Mouse (Mus musculus): ENCODE data around the gene Ifit3b. TPM values are rescaled to one million over a fixed set of nuclear protein-coding genes. Genes with fewer than 3 reads are reported as not detected.
"Not testable (repeated sequence)": the region's sequence is repeated elsewhere in the genome, so short reads cannot be mapped to it uniquely, and the experiment has no call there.

Gene Ifit3b
- polyA plus RNA-seq, 1 experiment from 2014 or later = 0.21 TPM

DNA sequence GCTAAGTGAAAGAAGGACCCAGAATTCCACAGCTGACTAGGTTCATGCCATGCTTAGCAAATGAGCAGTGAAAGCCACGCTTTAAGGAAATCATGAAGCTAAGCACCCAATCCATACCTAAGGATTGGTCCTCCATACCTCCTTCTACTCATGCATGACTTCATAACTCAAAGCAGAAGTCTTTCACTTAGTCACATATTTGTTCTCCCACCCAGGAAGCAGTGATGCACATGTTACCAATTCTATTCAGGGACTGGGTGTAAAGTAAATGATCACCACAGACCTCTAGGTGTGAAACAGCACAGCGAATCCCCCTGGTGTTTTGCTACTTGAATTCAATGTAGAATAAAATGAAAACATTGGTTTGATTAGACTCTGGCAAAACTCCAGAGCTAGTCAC, 25.1 kb upstream of the Ifit3b start:
- not testable (repeated sequence) for H3K9ac ChIP-seq (ENCODE audit: low read length); H3K9me3 ChIP-seq (ENCODE audit: control insufficient read depth, low read length); H3K36me3 ChIP-seq (ENCODE audit: control insufficient read depth, insufficient read depth, low read length); H3K4me1 ChIP-seq (replicated peaks; ENCODE audit: control insufficient read depth, insufficient read depth, low read length); ATAC-seq (replicated peaks; ENCODE audit: low FRiP score); DNase-seq (ENCODE audit: low spot score); H3K27ac ChIP-seq (ENCODE audit: low read depth, low read length); H3K4me2 ChIP-seq (ENCODE audit: low read depth, low read length, severe bottlenecking); H3K4me3 ChIP-seq (ENCODE audit: low read depth, low read length); H3K27me3 ChIP-seq (ENCODE audit: control insufficient read depth, insufficient read depth, low read length)
- WGBS = 81% methylated on average over 2 of the region's 2 CpGs

DNA sequence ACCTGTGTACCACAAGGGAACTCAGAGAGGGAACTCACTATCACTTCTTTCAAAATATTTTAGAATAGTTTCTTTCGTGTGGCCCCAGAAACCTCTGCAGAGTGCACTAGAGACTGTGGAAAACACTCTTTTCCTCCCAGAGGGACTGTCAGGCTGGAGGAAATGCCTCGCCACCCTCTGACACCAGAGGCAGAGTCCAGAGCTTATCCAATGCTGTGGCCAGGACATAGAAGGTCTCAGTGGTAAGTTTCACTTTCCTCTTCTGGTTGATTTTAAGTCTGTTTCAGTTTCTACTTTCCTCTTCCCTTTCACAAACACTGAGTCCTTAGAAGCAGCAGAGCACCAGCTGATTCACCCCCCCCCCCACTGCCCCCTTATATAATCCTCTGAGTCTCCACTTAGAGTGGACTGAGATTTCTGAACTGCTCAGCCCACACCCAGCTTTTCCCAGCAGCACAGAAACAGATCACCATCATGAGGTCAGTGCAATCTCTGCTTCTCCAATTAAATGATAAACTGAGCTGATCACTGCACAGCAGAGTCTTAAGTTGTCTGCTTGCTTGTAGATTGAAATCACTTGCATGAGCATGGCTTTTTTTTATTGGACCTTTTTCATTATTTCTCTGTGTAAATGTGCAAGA, 24.5 kb upstream of the Ifit3b start, which contains the start of gene Ifit3:
Gene Ifit3 (plus strand): TSS at position 406 of the 641 bp plus-strand sequence.
- not testable (repeated sequence) for H3K4me2 ChIP-seq (ENCODE audit: low read depth, low read length, severe bottlenecking); H3K9me3 ChIP-seq (ENCODE audit: control insufficient read depth, low read length); H3K9ac ChIP-seq (ENCODE audit: low read length); DNase-seq (ENCODE audit: low spot score); H3K4me3 ChIP-seq (ENCODE audit: low read depth, low read length); H3K4me1 ChIP-seq (replicated peaks; ENCODE audit: control insufficient read depth, insufficient read depth, low read length); H3K27me3 ChIP-seq (ENCODE audit: control insufficient read depth, insufficient read depth, low read length); H3K36me3 ChIP-seq (ENCODE audit: control insufficient read depth, insufficient read depth, low read length); H3K27ac ChIP-seq (ENCODE audit: low read depth, low read length); ATAC-seq (replicated peaks; ENCODE audit: low FRiP score)
- WGBS = 80% methylated on average over 2 of the region's 2 CpGs

DNA sequence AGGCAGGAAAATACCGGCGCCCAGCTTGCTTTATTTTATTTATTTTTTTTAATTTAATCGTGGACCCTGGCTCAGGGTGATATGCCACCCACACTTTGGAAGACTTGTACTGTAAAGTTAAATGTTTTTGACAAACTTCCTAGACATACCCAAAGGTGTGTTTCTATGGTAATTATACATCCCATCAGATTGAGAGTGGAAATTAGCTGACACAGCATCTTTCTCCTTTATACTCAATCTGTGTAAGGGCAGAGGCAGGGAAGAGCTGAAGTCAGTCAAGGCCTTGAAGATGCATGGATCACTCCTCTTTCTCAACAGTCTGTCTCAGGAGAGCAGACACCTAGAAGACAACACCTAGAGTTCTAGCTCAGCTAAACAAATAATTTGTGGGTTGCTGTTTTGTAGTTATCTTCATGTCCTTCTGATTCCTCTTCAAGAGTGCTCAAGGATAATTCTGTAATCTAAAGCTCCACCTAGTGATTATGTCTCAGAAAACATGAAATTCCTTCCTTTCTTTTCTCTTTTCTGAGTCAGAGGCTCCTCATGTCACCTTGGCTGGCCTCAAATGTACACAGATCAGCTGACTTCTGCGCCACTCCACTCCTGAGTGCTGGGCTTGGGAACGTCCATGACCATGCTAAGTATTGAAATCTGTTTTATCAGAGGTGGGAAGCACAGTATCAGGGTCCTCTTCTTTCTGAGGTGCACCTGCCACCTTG, 21.9 kb upstream of the Ifit3b start:
- not testable (repeated sequence) for H3K27me3 ChIP-seq (ENCODE audit: control insufficient read depth, insufficient read depth, low read length); ATAC-seq (replicated peaks; ENCODE audit: low FRiP score); H3K36me3 ChIP-seq (ENCODE audit: control insufficient read depth, insufficient read depth, low read length); H3K4me2 ChIP-seq (ENCODE audit: low read depth, low read length, severe bottlenecking); H3K4me3 ChIP-seq (ENCODE audit: low read depth, low read length); H3K9me3 ChIP-seq (ENCODE audit: control insufficient read depth, low read length); H3K27ac ChIP-seq (ENCODE audit: low read depth, low read length); H3K4me1 ChIP-seq (replicated peaks; ENCODE audit: control insufficient read depth, insufficient read depth, low read length); H3K9ac ChIP-seq (ENCODE audit: low read length); DNase-seq (ENCODE audit: low spot score)
- WGBS = 82% methylated on average over 5 of the region's 5 CpGs

DNA sequence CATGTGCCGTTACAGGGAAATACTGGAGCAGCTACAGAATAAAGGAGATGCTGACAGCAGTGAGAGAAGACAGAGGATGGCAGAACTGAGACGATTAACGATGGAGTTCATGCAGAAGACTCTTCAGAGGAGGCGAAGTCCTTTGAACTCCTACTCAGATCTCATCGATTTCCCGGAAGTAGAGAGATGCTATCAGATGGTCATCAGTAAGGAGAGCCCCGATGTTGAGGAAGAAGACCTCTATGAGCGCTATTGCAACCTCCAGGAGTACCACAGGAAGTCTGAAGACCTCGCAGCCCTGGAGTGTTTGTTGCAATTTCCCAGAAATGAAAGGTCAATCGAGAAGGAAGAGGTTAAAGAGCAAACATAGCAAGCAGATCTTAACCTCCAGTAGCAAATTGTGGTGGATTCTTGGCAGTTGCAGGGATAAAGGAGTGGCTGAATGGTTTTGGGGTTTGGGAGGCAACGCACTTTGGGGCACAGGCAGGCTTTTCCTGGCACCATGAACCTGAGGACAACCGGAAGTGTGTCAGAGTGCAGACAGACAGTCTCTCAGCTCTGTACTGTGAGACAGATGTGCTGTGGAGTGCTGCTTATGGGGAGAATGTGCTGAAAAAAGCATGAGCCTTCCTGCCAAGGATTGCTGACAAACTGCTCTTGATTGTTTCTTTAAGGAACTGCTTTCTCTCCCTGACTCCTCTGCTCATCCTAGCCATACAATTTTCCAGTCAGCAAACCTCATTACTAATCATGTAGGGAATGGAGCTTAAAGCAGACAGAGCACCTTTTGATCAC, 19.7 kb upstream of the Ifit3b start:
- H3K27ac ChIP-seq (ENCODE audit: low read depth, low read length); H3K27me3 ChIP-seq (ENCODE audit: control insufficient read depth, insufficient read depth, low read length); H3K9ac ChIP-seq (ENCODE audit: low read length); H3K4me3 ChIP-seq (ENCODE audit: low read depth, low read length); ATAC-seq (replicated peaks; ENCODE audit: low FRiP score); H3K4me1 ChIP-seq (replicated peaks; ENCODE audit: control insufficient read depth, insufficient read depth, low read length); H3K9me3 ChIP-seq (ENCODE audit: control insufficient read depth, low read length); DNase-seq (ENCODE audit: low spot score); H3K4me2 ChIP-seq (ENCODE audit: low read depth, low read length, severe bottlenecking); H3K36me3 ChIP-seq (ENCODE audit: control insufficient read depth, insufficient read depth, low read length): not testable (repeated sequence)
- 84% methylated on average over 6 of the region's 12 CpGs for WGBS

DNA sequence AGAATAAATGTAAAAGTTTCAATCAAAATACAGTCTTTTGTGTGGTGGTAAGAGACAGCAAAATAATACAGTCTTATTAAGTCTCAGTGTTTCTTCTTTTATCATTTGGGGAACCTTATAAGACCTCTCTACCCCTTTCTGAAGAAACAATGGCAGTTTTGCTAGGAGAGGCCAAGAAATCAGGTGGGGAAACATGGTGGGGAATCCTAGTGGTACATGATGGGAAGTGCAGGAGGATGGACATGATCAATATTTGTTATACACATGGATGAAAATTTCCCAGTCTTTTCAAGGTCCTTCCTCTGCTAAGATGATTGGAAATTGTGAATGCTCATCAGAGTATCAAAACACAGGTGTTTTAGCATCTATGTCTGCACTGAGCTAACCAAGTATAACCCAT, 18.8 kb upstream of the Ifit3b start:
- H3K4me1 ChIP-seq (replicated peaks; ENCODE audit: control insufficient read depth, insufficient read depth, low read length) = no peaks in the 10 kb centered on the region
- no peak for DNase-seq (ENCODE audit: low spot score)
- H3K9me3 ChIP-seq (ENCODE audit: control insufficient read depth, low read length) = no peaks in the 10 kb centered on the region
- no peak overlapping the region for H3K4me3 ChIP-seq (ENCODE audit: low read depth, low read length)
- H3K27ac ChIP-seq (ENCODE audit: low read depth, low read length) = no peak overlapping the region
- no peak for ATAC-seq (replicated peaks; ENCODE audit: low FRiP score)
- H3K9ac ChIP-seq (ENCODE audit: low read length) = no peak overlapping the region
- no peaks in the 10 kb centered on the region for H3K27me3 ChIP-seq (ENCODE audit: control insufficient read depth, insufficient read depth, low read length)
- H3K4me2 ChIP-seq (ENCODE audit: low read depth, low read length, severe bottlenecking) = no peak overlapping the region
- H3K36me3 ChIP-seq (ENCODE audit: control insufficient read depth, insufficient read depth, low read length) = no peaks in the 10 kb centered on the region

DNA sequence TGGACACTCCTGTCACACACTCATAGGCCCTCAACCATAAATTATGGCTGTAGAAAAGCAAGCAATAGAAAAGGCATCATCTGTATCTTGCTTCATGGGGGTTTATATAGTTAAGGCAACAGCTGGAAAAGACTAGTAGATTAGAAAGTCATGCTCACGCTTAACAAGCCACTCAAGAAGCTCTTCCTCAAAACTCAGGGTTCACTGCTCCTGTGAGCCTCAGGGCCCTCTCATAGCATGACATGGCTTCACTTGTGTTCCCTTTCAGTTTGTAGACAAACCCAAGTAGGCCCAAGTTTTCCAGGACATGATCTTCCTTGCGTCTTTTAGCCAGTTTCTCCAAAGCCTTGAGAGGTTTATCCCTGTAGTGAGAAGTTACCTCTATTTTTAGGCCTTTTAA, 14.3 kb upstream of the Ifit3b start:
- H3K4me2 ChIP-seq (ENCODE audit: low read depth, low read length, severe bottlenecking) = no peak overlapping the region
- no peaks in the 10 kb centered on the region for H3K9me3 ChIP-seq (ENCODE audit: control insufficient read depth, low read length)
- H3K27ac ChIP-seq (ENCODE audit: low read depth, low read length) = no peak overlapping the region
- no peaks in the 10 kb centered on the region for H3K27me3 ChIP-seq (ENCODE audit: control insufficient read depth, insufficient read depth, low read length)
- H3K4me1 ChIP-seq (replicated peaks; ENCODE audit: control insufficient read depth, insufficient read depth, low read length) = no peaks in the 10 kb centered on the region
- no peak overlapping the region for H3K9ac ChIP-seq (ENCODE audit: low read length)
- ATAC-seq (replicated peaks; ENCODE audit: low FRiP score) (no peak), DNase-seq (ENCODE audit: low spot score) (no peak)
- H3K4me3 ChIP-seq (ENCODE audit: low read depth, low read length) = no peak overlapping the region
- 91% methylated on average over 2 of the region's 2 CpGs for whole genome bisulfite sequencing
- no peaks in the 10 kb centered on the region for H3K36me3 ChIP-seq (ENCODE audit: control insufficient read depth, insufficient read depth, low read length)

DNA sequence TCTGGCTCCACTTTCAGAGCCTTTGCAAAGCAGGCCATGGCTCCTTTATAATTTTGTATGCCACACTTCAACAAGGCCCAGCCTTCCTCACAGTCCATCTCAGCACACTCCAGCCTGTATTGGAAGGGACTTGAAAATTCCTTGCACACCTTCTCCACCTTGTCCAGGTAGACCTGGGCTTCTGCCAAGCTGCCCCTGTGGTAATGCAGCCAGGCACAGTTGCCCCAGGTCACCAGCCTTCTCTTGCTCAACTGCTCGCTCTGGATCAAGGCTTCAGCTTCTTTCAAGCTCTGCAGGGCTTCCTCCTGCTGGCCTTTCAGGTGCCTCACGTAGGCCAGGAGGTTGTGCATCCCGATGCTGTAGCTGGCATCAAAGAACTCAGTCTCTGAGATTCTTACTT, 13.2 kb upstream of the Ifit3b start:
- H3K27me3 ChIP-seq (ENCODE audit: control insufficient read depth, insufficient read depth, low read length); H3K4me3 ChIP-seq (ENCODE audit: low read depth, low read length); ATAC-seq (replicated peaks; ENCODE audit: low FRiP score); H3K36me3 ChIP-seq (ENCODE audit: control insufficient read depth, insufficient read depth, low read length); H3K4me1 ChIP-seq (replicated peaks; ENCODE audit: control insufficient read depth, insufficient read depth, low read length); H3K27ac ChIP-seq (ENCODE audit: low read depth, low read length); H3K9me3 ChIP-seq (ENCODE audit: control insufficient read depth, low read length); DNase-seq (ENCODE audit: low spot score); H3K4me2 ChIP-seq (ENCODE audit: low read depth, low read length, severe bottlenecking); H3K9ac ChIP-seq (ENCODE audit: low read length): not testable (repeated sequence)
- WGBS = 82% methylated on average over 3 of the region's 3 CpGs

DNA sequence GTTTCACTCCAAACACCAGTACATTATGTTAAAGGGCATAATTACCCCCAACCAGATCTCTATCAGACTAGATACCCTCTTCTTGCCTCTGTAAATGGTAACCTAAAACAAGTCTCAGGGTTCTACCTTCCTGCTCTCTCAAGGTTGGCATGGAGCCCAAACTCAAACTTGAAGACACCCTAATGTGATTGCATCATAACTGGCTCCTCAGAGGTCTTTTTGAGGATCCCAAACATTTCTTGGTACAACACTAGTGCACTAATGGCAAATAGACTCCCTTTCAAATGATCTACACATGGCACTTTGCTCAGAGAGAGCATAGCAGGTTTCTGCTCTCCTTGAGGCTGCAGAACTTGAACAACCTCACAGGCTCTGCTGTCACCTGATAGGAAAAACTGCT, 11.0 kb upstream of the Ifit3b start:
- DNase-seq (ENCODE audit: low spot score) = no peak
- Histone ChIP-seq H3K9ac (ENCODE audit: low read length) (no peak overlapping the region), H3K9me3 (ENCODE audit: control insufficient read depth, low read length) (no peaks in the 10 kb centered on the region), H3K4me3 (ENCODE audit: low read depth, low read length) (no peak overlapping the region), H3K27me3 (ENCODE audit: control insufficient read depth, insufficient read depth, low read length) (no peaks in the 10 kb centered on the region), H3K4me1 (replicated peaks; ENCODE audit: control insufficient read depth, insufficient read depth, low read length) (no peaks in the 10 kb centered on the region), H3K36me3 (ENCODE audit: control insufficient read depth, insufficient read depth, low read length) (no peaks in the 10 kb centered on the region), H3K27ac (ENCODE audit: low read depth, low read length) (no peak overlapping the region), H3K4me2 (ENCODE audit: low read depth, low read length, severe bottlenecking) (no peak overlapping the region)
- ATAC-seq (replicated peaks; ENCODE audit: low FRiP score) = no peak
